Mouse (Mus musculus): Measurements from ENCODE around the gene Gm21149. TPM values are rescaled to one million over a fixed set of nuclear protein-coding genes. Genes with fewer than 3 reads are reported as not detected.
"Not testable (repeated sequence)": the region's sequence is repeated elsewhere in the genome, so short reads cannot be mapped to it uniquely, and the experiment has no call there.

The Gm21149 gene
- total RNA-seq, 1 experiment from 2014 or later: not detected

- not testable (repeated sequence) for DNase-seq
These were observed 14.7 kb downstream of the Gm21149 start for GRCm38 (mm10) chr5:15461613-15462012.

- DNase-seq: not testable (repeated sequence)
These were observed 18.3 kb downstream of the Gm21149 start for GRCm38 (mm10) chr5:15457865-15458571.

Other genes with a start within 250 kb of the Gm21149 start
- not detected in 2 replicates for gene Gm21190, start 52.7 kb upstream of the Gm21149 start, total RNA-seq (2021)
- not detected in 2 replicates for gene Gm21083, start 100.8 kb upstream of the Gm21149 start, total RNA-seq (2021)
- not detected in 2 replicates for gene Speer4d, start 142.5 kb upstream of the Gm21149 start, total RNA-seq (2021)
- gene 4930572O03Rik, start 180.5 kb upstream of the Gm21149 start, total RNA-seq (2021): not detected in 2 replicates
- not detected in 2 replicates for gene Speer4c, start 237.7 kb upstream of the Gm21149 start, total RNA-seq (2021)

Measured in adrenal gland, postnatal 14 days (tissue).